Mouse (Mus musculus): ENCODE measurements around the gene Spryd7.

Gene Spryd7

GRCm38 (mm10) chr14:61535811-61536210, 20.9 kb downstream of the Spryd7 start:
- no peak for DNase-seq (ENCODE audit: low spot score in 2 of 2)

GRCm38 (mm10) chr14:61530966-61531365, 25.7 kb downstream of the Spryd7 start:
- no peak for DNase-seq (ENCODE audit: low spot score in 2 of 2)

- DNase-seq (ENCODE audit: low spot score in 2 of 2) = no peak
These were observed 26.3 kb downstream of the Spryd7 start for GRCm38 (mm10) chr14:61530396-61530795.

GRCm38 (mm10) chr14:61529533-61529932, 27.2 kb downstream of the Spryd7 start:
- no peak for DNase-seq (ENCODE audit: low spot score in 2 of 2)

GRCm38 (mm10) chr14:61526006-61526405, 30.7 kb downstream of the Spryd7 start:
- no peak for DNase-seq (ENCODE audit: low spot score in 2 of 2)

GRCm38 (mm10) chr14:61523821-61524220, 32.9 kb downstream of the Spryd7 start:
- no peak for DNase-seq (ENCODE audit: low spot score in 2 of 2)

- peak in 1 of 2 experiments; percentile 16 for DNase-seq (ENCODE audit: low spot score in 2 of 2)
These were observed 37.8 kb downstream of the Spryd7 start for GRCm38 (mm10) chr14:61518659-61519480.

GRCm38 (mm10) chr14:61516471-61517426, 39.9 kb downstream of the Spryd7 start:
- DNase-seq (ENCODE audit: low spot score in 2 of 2) = no peak

- no peak for DNase-seq (ENCODE audit: low spot score in 2 of 2)
These were observed 45.2 kb downstream of the Spryd7 start for GRCm38 (mm10) chr14:61511494-61511893.

- peak in 1 of 2 experiments; percentile 83 for DNase-seq (ENCODE audit: low spot score in 2 of 2)
These were observed 58.8 kb downstream of the Spryd7 start for GRCm38 (mm10) chr14:61497716-61498490.

- peak in 1 of 2 experiments; percentile 29 for DNase-seq (ENCODE audit: low spot score in 2 of 2)
These were observed 63.1 kb downstream of the Spryd7 start for GRCm38 (mm10) chr14:61493511-61494135.
